Mouse (Mus musculus) heart, postnatal 10 days (tissue): ENCODE results near the gene 5430403G16Rik. TPM values are rescaled to one million over a fixed set of nuclear protein-coding genes. Genes with fewer than 3 reads are reported as not detected.
"Not testable (repeated sequence)": the region's sequence is repeated elsewhere in the genome, so short reads cannot be mapped to it uniquely, and the experiment has no call there.

ENCODE experiments used
- DNase-seq, 2 experiments: peaks; one replicate each; pipeline ENCODE4 v3.0.0; 2021
- intact Hi-C: fragments of 180-260 bp; cut with DNase I; formaldehyde crosslinking; loops from one replicate; pipeline ENCODE4 v1.15.1; 2025
- total RNA-seq, 2 experiments: library from RNA; stranded (reverse); gene quantifications; 2 replicates each; pipeline ENCODE4 v1.2.3; 2021

Gene 5430403G16Rik
- total RNA-seq = under 1 TPM; 0.29 to 0.40 TPM

DNA sequence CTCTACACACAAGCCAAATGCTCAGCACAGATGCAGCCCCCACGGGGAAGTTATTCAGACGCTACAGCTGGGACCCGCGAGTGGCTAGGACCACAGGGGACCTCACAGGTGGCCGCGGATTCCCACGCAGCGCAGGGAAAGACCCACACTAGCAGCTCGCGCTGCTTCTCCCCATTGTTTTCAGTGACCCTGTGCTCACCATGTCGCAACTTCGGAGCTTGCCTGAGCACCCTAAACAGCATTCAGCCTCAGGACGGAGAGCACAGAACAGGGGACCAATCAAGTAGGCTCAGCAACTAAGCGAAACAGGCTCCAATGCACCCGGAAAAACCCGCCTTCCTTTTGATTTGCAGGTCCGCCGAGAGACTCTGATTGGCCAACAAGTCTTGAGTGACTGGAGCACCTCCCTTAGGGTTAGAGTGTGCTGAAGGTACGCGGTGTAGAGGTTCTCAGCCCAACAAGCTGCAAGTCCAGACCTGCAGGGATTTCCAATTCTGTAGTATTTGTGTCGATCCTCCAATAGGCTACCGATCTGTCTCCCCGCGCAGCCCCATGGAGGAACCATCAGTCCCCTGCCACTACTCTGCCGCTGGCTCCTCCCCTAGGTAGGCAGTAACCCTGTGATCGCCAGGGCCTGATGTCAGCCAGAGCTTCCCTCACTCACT lies at the start of gene 5430403G16Rik:
5430403G16Rik (minus strand) TSS at position 505 of the 665 bp plus-strand sequence.
- peak; percentile 68 to 75 for DNase-seq
- intact Hi-C loops = not testable (repeated sequence)

DNA sequence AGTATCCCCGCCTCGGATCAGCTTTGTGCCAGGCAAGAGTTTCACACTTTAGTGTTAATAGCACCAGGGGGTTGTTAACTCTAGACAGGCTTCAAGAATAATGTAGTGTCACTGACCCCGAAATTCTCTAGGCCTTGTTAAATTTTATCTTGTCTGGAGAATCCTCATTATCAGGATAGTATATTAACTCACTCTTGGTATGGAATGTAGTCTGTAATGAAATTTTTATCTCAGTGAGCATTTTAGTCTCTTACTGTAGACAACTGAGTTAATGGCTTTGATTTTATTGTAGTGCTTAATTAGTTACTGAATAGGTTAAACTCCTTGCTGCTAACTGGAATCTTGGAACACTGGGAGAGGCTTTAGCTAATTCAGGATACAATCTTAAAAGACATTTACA lies 26.5 kb upstream of the 5430403G16Rik start:
- DNase-seq, intact Hi-C loops: not testable (repeated sequence)

DNA sequence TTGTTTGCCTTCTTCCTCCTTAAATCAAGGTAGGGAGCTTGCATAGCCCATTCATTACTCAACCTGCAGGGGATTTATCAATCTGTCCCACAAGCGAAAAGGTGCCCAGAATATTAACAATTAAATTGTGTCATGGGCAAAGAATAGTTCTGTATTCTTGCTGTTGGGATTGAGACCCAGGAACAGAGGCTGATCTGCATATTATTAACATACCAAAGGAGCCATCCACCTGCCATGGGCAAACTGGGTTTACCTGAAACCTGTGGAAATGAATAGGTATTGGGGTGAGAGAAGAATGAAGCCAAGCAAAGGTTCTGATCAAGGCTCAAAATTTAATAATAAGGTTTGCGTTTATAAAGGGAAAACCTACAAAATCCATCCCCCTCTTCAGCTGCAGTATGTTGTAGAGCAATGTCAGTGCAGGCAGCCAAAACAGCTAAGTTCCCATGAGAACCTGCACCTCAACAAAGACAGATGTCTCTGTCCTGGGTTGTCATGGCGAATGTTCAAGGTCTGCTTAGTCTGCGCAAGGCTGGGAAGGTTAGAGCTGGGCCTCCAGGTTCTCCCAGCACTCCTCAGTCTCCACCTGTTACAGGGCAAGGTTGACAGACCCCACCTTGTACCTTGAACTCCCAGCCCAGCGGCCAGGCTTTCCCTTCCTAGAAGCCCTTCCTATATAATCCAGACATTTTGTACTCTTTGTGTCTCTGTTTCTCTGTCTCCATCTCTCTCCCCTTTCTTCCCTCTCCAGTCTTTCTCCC lies 544 bp upstream of the 5430403G16Rik start:
- DNase-seq, intact Hi-C loops: not testable (repeated sequence)

DNA sequence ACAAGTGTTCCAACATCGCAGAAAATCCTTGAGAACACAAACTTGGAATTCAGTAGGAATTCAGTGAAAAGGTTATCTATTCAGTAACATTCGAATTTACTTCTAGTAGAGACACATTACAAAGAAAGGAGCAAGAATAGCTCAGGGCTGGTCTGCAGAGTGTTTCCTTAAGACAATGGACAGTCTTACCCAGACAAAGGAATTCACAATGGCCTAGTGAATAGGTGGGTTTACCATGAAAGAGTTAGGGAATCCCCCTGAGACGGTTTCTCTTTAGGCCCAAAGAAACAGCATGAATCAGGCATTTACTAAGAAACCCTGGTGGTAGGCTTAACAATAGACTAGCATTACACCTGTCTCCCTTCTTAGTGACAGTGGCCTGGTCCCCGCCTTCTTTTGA lies 7.9 kb downstream of the 5430403G16Rik start:
- intact Hi-C loops = no loop called here

More for the DNA sequence above, 7.9 kb downstream of the 5430403G16Rik start:
- no peak for DNase-seq

Other genes with a start within 250 kb of the 5430403G16Rik start
- 10 to 100 TPM; 15.3 to 17.7 TPM for gene Crlf2, start 132.0 kb downstream of the 5430403G16Rik start, total RNA-seq
- 1 to 10 TPM; 1.7 to 3.5 TPM for gene 4930522L14Rik, start 60.8 kb upstream of the 5430403G16Rik start, total RNA-seq
- 1 to 10 TPM; 3.4 to 4.9 TPM for gene Gm15446, start 232.4 kb upstream of the 5430403G16Rik start, total RNA-seq